Mouse (Mus musculus) heart, embryonic 10.5 days (tissue): ENCODE data around the gene Actn1. TPM values are rescaled to one million over a fixed set of nuclear protein-coding genes. Genes with fewer than 3 reads are reported as not detected.
A peak's percentile ranks its signal among the peaks of the same experiment; 100 is the strongest.

Source experiments
- DNase-seq: peaks from one replicate; pipeline ENCODE4 v3.0.0-alpha.2; 2017; ENCODE audit warnings: low spot score
- H3K27ac ChIP-seq: fragments of 300-500 bp; sonication (generic); 2 replicates; pipeline ENCODE4 v1.5.1; 2016; ENCODE audit warnings: mild to moderate bottlenecking
- H3K27me3 ChIP-seq: fragments of 300-500 bp; sonication (generic); 2 replicates; pipeline ENCODE4 v1.6.1; 2016; ENCODE audit warnings: mild to moderate bottlenecking; ENCODE audit not compliant: poor library complexity, insufficient read depth, severe bottlenecking
- H3K36me3 ChIP-seq: fragments of 300-500 bp; sonication (generic); 2 replicates; pipeline ENCODE4 v1.6.1; 2016; ENCODE audit warnings: mild to moderate bottlenecking, moderate library complexity
- H3K4me1 ChIP-seq: fragments of 300-500 bp; sonication (generic); 2 replicates; pipeline ENCODE4 v1.6.1; 2016; ENCODE audit warnings: mild to moderate bottlenecking
- H3K4me3 ChIP-seq: fragments of 300-500 bp; sonication (generic); 2 replicates; pipeline ENCODE4 v1.5.1; 2016; ENCODE audit warnings: mild to moderate bottlenecking, moderate library complexity
- H3K9me3 ChIP-seq: fragments of 300-500 bp; sonication (generic); 2 replicates; pipeline ENCODE4 v1.6.1; 2016; ENCODE audit warnings: mild to moderate bottlenecking, moderate library complexity
- WGBS: fragments of 180-500 bp; shearing (Covaris S2); methylation state at CpG from one replicate; pipeline ENCODE4 v1.1.7; 2016; 5-methylcytosine and 5-hydroxymethylcytosine counted together
- polyA plus RNA-seq: library from polyadenylated mRNA; unstranded; fragments of >200 nt; fragmentation: Nextera tagmentation; extraction: Ambion mirVana; gene quantifications from 2 replicates; pipeline ENCODE4 v1.2.1, GENCODE M21; 2016

Actn1 gene
- polyA plus RNA-seq, 1 experiment from 2014 or later = 67.8 TPM

DNA sequence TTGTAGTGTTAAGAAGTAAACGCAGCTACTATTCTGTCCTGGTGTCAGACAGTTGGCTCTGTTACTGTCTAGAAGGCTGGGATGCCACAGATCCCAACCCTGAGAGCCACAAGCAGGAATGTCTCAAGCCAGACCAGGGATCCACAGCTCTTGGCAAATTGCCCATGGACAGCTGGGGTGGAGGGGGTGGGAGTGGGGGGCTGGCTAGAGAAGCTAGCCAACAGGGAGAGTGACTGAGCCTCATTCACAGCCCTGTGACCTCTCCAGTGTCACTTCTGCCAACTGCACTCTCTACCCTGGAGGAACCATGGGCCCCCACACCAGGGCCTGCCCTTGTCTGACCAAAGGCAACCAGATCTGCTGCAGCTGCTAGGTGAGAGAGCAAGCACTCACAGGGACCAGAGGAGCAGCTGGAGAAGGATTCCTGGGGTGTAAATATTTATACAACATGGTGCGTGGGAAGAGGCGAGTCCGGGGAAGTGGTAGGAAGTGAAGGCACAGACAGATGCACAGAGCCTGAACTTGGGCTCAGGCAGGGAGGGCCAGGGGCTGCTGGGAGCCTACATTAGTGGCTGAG is 136.9 kb downstream of the Actn1 start:
- H3K9me3 ChIP-seq = no peaks in the 10 kb centered on the region
- H3K27ac ChIP-seq = peak overlapping the region; percentile 75
- H3K4me1 ChIP-seq = peaks cover 29% of the 10 kb centered on the region
- peaks cover 29% of the 10 kb centered on the region for H3K36me3 ChIP-seq
- no peak for DNase-seq
- H3K4me3 ChIP-seq = no peak overlapping the region
- 55% methylated on average over 4 of the region's 4 CpGs for WGBS
- H3K27me3 ChIP-seq = no peaks in the 10 kb centered on the region

DNA sequence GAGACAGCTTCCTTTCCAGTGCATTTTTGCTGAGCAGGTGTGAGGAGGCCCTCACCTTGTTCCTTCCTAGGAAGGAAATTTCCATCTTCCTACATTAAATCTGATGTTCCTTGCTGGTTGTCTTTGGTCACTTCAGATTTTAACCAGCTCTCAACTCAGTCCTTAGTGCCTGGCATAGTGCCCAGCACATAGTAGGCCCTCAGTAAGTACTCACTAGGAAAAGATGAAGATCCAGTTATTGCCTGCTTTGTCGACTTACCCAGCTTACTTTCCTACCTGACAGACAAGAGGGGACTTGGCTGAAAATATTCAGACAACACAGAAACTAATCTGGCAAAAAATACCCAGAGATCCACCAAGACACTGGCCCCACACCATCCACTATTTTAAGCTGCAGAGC is 138.7 kb downstream of the Actn1 start:
- peaks cover 22% of the 10 kb centered on the region for H3K36me3 ChIP-seq

DNA sequence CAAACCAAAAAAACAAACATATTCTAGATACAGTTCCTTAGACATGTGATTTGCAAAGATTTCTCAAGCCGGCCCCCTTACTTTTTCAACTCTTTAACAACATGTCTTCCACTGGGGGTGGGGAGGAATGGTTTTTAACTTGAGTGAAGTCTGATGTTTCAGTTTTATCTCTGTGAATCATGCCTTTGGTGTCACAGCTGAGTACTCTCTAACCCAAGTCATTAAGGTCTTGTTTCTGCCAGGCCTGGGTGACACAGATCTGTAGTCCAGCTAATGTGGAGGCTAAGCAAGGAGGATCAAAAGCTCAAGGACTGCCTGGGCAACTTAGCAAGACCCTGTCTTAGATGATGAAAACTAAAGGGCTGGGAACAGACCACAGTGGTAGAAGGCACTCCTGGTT is 141.6 kb downstream of the Actn1 start:
- no peak for DNase-seq

More for the DNA sequence above, 138.7 kb downstream of the Actn1 start:
- no peak for DNase-seq
- Histone ChIP-seq H3K9me3 (no peaks in the 10 kb centered on the region), H3K4me1 (peaks cover 33% of the 10 kb centered on the region), H3K27ac (no peak overlapping the region), H3K27me3 (no peaks in the 10 kb centered on the region), H3K4me3 (no peak overlapping the region)
- WGBS = 88% methylated on average over 1 of the region's 1 CpGs

More for the DNA sequence above, 141.6 kb downstream of the Actn1 start:
- Histone ChIP-seq H3K27ac (no peak overlapping the region), H3K27me3 (no peaks in the 10 kb centered on the region), H3K36me3 (peaks cover 13% of the 10 kb centered on the region; the same call in 1 of the 2 replicates), H3K9me3 (no peaks in the 10 kb centered on the region), H3K4me3 (no peak overlapping the region), H3K4me1 (peaks cover 34% of the 10 kb centered on the region)
- WGBS = 78% methylated on average over 1 of the region's 1 CpGs

Other genes starting within 250 kb of the Actn1 start
- 90.2 and 114 TPM in 2 replicates for gene Zfp36l1, start 147.4 kb downstream of the Actn1 start, polyA plus RNA-seq
- 8.5 and 9.9 TPM in 2 replicates for gene Dcaf5, start 176.2 kb upstream of the Actn1 start, polyA plus RNA-seq
- gene Exd2, start 202.7 kb upstream of the Actn1 start, polyA plus RNA-seq = 21.2 TPM in 2 replicates